Mouse (Mus musculus): Measurements from ENCODE around the gene Mcfd2. TPM values are rescaled to one million over a fixed set of nuclear protein-coding genes. Genes with fewer than 3 reads are reported as not detected.
"Not testable (repeated sequence)": the region's sequence is repeated elsewhere in the genome, so short reads cannot be mapped to it uniquely, and the experiment has no call there.

Mcfd2 gene
- polyA plus RNA-seq, 1 experiment from 2014 or later: 50.9 TPM

GRCm38 (mm10) chr17:87302014-87302794 lies 36.5 kb upstream of the Mcfd2 start:
- no peak for ATAC-seq (ENCODE audit: low FRiP score)
- H3K4me2 ChIP-seq: no peak overlapping the region
- H3K4me1 ChIP-seq: no peaks in the 10 kb centered on the region
- no peaks in the 10 kb centered on the region for H3K27me3 ChIP-seq
- H3K9ac ChIP-seq: no peak overlapping the region
- H3K27ac ChIP-seq: no peak overlapping the region
- 87% methylated on average over 13 of the region's 13 CpGs for WGBS
- H3K36me3 ChIP-seq (replicated peaks): no peaks in the 10 kb centered on the region
- no peaks in the 10 kb centered on the region for H3K9me3 ChIP-seq
- no peak overlapping the region for H3K4me3 ChIP-seq (replicated peaks)

GRCm38 (mm10) chr17:87301607-87302006 lies 35.9 kb upstream of the Mcfd2 start:
- H3K4me2 ChIP-seq; ATAC-seq (ENCODE audit: low FRiP score); H3K27me3 ChIP-seq; H3K4me1 ChIP-seq; H3K27ac ChIP-seq; H3K9ac ChIP-seq; H3K9me3 ChIP-seq; H3K4me3 ChIP-seq (replicated peaks); H3K36me3 ChIP-seq (replicated peaks): not testable (repeated sequence)
- 91% methylated on average over 9 of the region's 9 CpGs for WGBS

- no peak for ATAC-seq (ENCODE audit: low FRiP score)
- Histone ChIP-seq H3K9ac (no peak overlapping the region), H3K27me3 (no peaks in the 10 kb centered on the region), H3K4me3 (replicated peaks) (no peak overlapping the region), H3K36me3 (replicated peaks) (no peaks in the 10 kb centered on the region), H3K4me1 (no peaks in the 10 kb centered on the region), H3K4me2 (no peak overlapping the region), H3K9me3 (no peaks in the 10 kb centered on the region), H3K27ac (no peak overlapping the region)
- 85% methylated on average over 10 of the region's 10 CpGs for WGBS
Measured at GRCm38 (mm10) chr17:87300340-87300739, 34.6 kb upstream of the Mcfd2 start.

GRCm38 (mm10) chr17:87298944-87299343 lies 33.2 kb upstream of the Mcfd2 start:
- ATAC-seq (ENCODE audit: low FRiP score): no peak
- H3K4me3 ChIP-seq (replicated peaks): no peak overlapping the region
- no peaks in the 10 kb centered on the region for H3K36me3 ChIP-seq (replicated peaks)
- no peak overlapping the region for H3K9ac ChIP-seq
- no peak overlapping the region for H3K27ac ChIP-seq
- no peaks in the 10 kb centered on the region for H3K4me1 ChIP-seq
- no peaks in the 10 kb centered on the region for H3K27me3 ChIP-seq
- H3K9me3 ChIP-seq: no peaks in the 10 kb centered on the region
- H3K4me2 ChIP-seq: no peak overlapping the region
- 82% methylated on average over 6 of the region's 6 CpGs for WGBS

- H3K27ac ChIP-seq; H3K9ac ChIP-seq; ATAC-seq (ENCODE audit: low FRiP score); H3K36me3 ChIP-seq (replicated peaks); H3K4me3 ChIP-seq (replicated peaks); H3K4me1 ChIP-seq; H3K4me2 ChIP-seq; H3K27me3 ChIP-seq; H3K9me3 ChIP-seq: not testable (repeated sequence)
- WGBS: 83% methylated on average over 1 of the region's 1 CpGs
Measured at GRCm38 (mm10) chr17:87296701-87297100, 31.0 kb upstream of the Mcfd2 start.

GRCm38 (mm10) chr17:87295738-87296137 lies 30.0 kb upstream of the Mcfd2 start:
- WGBS: 87% methylated on average over 7 of the region's 7 CpGs
- Histone ChIP-seq H3K36me3 (replicated peaks) (no peaks in the 10 kb centered on the region), H3K27ac (no peak overlapping the region), H3K4me2 (no peak overlapping the region), H3K4me3 (replicated peaks) (no peak overlapping the region), H3K4me1 (no peaks in the 10 kb centered on the region), H3K9me3 (no peaks in the 10 kb centered on the region), H3K9ac (no peak overlapping the region), H3K27me3 (no peaks in the 10 kb centered on the region)
- no peak for ATAC-seq (ENCODE audit: low FRiP score)

- Histone ChIP-seq H3K4me3 (replicated peaks) (no peak overlapping the region), H3K4me2 (no peak overlapping the region), H3K9ac (no peak overlapping the region), H3K36me3 (replicated peaks) (no peaks in the 10 kb centered on the region), H3K9me3 (no peaks in the 10 kb centered on the region), H3K4me1 (no peaks in the 10 kb centered on the region), H3K27me3 (no peaks in the 10 kb centered on the region), H3K27ac (no peak overlapping the region)
- WGBS: 95% methylated on average over 5 of the region's 5 CpGs
- no peak for ATAC-seq (ENCODE audit: low FRiP score)
Measured at GRCm38 (mm10) chr17:87293125-87293524, 27.4 kb upstream of the Mcfd2 start.

- peaks cover 9% of the 10 kb centered on the region for H3K27me3 ChIP-seq
- 0 out of 2 replicates have a peak, but pooled peaks cover 5% of the 10 kb centered on the region for H3K4me1 ChIP-seq
- no peak overlapping the region for H3K27ac ChIP-seq
- no peaks in the 10 kb centered on the region for H3K36me3 ChIP-seq (replicated peaks)
- no peak for ATAC-seq (ENCODE audit: low FRiP score)
- H3K4me3 ChIP-seq (replicated peaks): no peak overlapping the region
- H3K9me3 ChIP-seq: no peaks in the 10 kb centered on the region
- WGBS: 89% methylated on average over 5 of the region's 5 CpGs
- no peak overlapping the region for H3K4me2 ChIP-seq
- H3K9ac ChIP-seq: no peak overlapping the region
Measured at GRCm38 (mm10) chr17:87291782-87292181, 26.0 kb upstream of the Mcfd2 start.

- H3K4me3 ChIP-seq (replicated peaks): no peak overlapping the region
- no peaks in the 10 kb centered on the region for H3K9me3 ChIP-seq
- H3K27ac ChIP-seq: no peak overlapping the region
- ATAC-seq (ENCODE audit: low FRiP score): no peak
- H3K4me1 ChIP-seq: 0 out of 2 replicates have a peak, but pooled peaks cover 5% of the 10 kb centered on the region
- no peak overlapping the region for H3K9ac ChIP-seq
- WGBS: 97% methylated on average over 7 of the region's 7 CpGs
- no peaks in the 10 kb centered on the region for H3K36me3 ChIP-seq (replicated peaks)
- no peak overlapping the region for H3K4me2 ChIP-seq
- H3K27me3 ChIP-seq: peaks cover 13% of the 10 kb centered on the region
Measured at GRCm38 (mm10) chr17:87291037-87291436, 25.3 kb upstream of the Mcfd2 start.

GRCm38 (mm10) chr17:87289367-87289766 lies 23.6 kb upstream of the Mcfd2 start:
- H3K9me3 ChIP-seq: no peaks in the 10 kb centered on the region
- H3K4me2 ChIP-seq: no peak overlapping the region
- 82% methylated on average over 5 of the region's 5 CpGs for WGBS
- H3K4me1 ChIP-seq: 0 out of 2 replicates have a peak, but pooled peaks cover 5% of the 10 kb centered on the region
- H3K9ac ChIP-seq: no peak overlapping the region
- peaks cover 29% of the 10 kb centered on the region for H3K27me3 ChIP-seq
- no peaks in the 10 kb centered on the region for H3K36me3 ChIP-seq (replicated peaks)
- ATAC-seq (ENCODE audit: low FRiP score): no peak
- H3K27ac ChIP-seq: no peak overlapping the region
- no peak overlapping the region for H3K4me3 ChIP-seq (replicated peaks)

- Histone ChIP-seq H3K27me3 (peaks cover 42% of the 10 kb centered on the region), H3K9me3 (no peaks in the 10 kb centered on the region), H3K9ac (no peak overlapping the region), H3K27ac (no peak overlapping the region), H3K4me3 (replicated peaks) (no peak overlapping the region), H3K4me1 (peaks cover 14% of the 10 kb centered on the region), H3K36me3 (replicated peaks) (no peaks in the 10 kb centered on the region), H3K4me2 (no peak overlapping the region)
- WGBS: 17% methylated on average over 12 of the region's 12 CpGs
- ATAC-seq (ENCODE audit: low FRiP score): no peak
Measured at GRCm38 (mm10) chr17:87288131-87288530, 22.4 kb upstream of the Mcfd2 start.

- Histone ChIP-seq H3K27me3 (peaks cover 43% of the 10 kb centered on the region), H3K36me3 (replicated peaks) (no peaks in the 10 kb centered on the region), H3K27ac (no peak overlapping the region), H3K4me1 (peaks cover 16% of the 10 kb centered on the region), H3K4me3 (replicated peaks) (no peak overlapping the region), H3K4me2 (no peak overlapping the region), H3K9ac (no peak overlapping the region), H3K9me3 (no peaks in the 10 kb centered on the region)
- WGBS: 28% methylated on average over 8 of the region's 8 CpGs
- no peak for ATAC-seq (ENCODE audit: low FRiP score)
Measured at GRCm38 (mm10) chr17:87287197-87287777, 21.6 kb upstream of the Mcfd2 start.
